Comparison of ENCODE assay signal across 9 mouse cellular contexts in genomic region chr2:167986762-167987161, GRCm38 (mm10). TPM values are rescaled to one million over a fixed set of nuclear protein-coding genes. Genes with fewer than 3 reads are reported as not detected.
DNase-seq lines count a peak whose midpoint lies in the region; ATAC-seq lines count a peak whose summit lies in the region.
"Had no signal": no experiment of that assay in that cellular context is flagged by ENCODE, and none has a peak within 500 bp of the region (broad histone marks: within the 10 kb centered on the region; RNA-seq: fewer than 3 reads in every experiment).

No protein-coding gene starts in this region.

- H3K4me2 ChIP-seq in embryonic facial prominence, embryonic 14.5 days (ENCODE audit: low read depth, low read length), result no peak overlapping the region
- H3K4me2 ChIP-seq: hindbrain, embryonic 15.5 days had no signal

- no peak overlapping the region for H3K27ac ChIP-seq in embryonic facial prominence, embryonic 14.5 days (replicated peaks; ENCODE audit: low read depth, low read length)
- H3K27ac ChIP-seq: hindbrain, embryonic 15.5 days had no signal

- peak; percentile 65 to 72 for DNase-seq in cerebellum, postnatal 10 days
- DNase-seq in cerebellum, adult 9-10 months, result no peak
- DNase-seq in right cerebral cortex, postnatal 14 days, result peak; percentile 59
- no peak for DNase-seq in right cerebral cortex, postnatal 25 days
- no peak for DNase-seq in embryonic facial prominence, embryonic 14.5 days (ENCODE audit: low spot score)
- DNase-seq in kidney, postnatal 4 days, result peak; percentile 84 to 86
- DNase-seq in spleen, postnatal 4 days (ENCODE audit: low spot score in 2 of 2), result peak; percentile 53 to 84

- ATAC-seq in embryonic facial prominence, embryonic 14.5 days (ENCODE audit: low read depth), result 0 out of 2 replicates have a peak, but pooled peaks have one; percentile 35
- ATAC-seq in monocyte, adult 5-6 weeks (replicated peaks; ENCODE audit: insufficient number of reproducible peaks, low FRiP score, low TSS enrichment, poor library complexity, severe bottlenecking), result no peak

- H3K4me1 ChIP-seq in embryonic facial prominence, embryonic 14.5 days (ENCODE audit: control insufficient read depth, insufficient read depth, low read length), result peaks cover 13% of the 10 kb centered on the region

- H3K9ac ChIP-seq in embryonic facial prominence, embryonic 14.5 days (ENCODE audit: low read depth, low read length), result no peak overlapping the region
- H3K9ac ChIP-seq: hindbrain, embryonic 15.5 days had no signal

- H3K4me3 ChIP-seq in embryonic facial prominence, embryonic 14.5 days (ENCODE audit: low read depth, low read length), result no peak overlapping the region
- H3K4me3 ChIP-seq: hindbrain, embryonic 15.5 days had no signal

- 17% methylated on average over 7 of the region's 7 CpGs for WGBS in embryonic facial prominence, embryonic 14.5 days

- H3K9me3 ChIP-seq in embryonic facial prominence, embryonic 14.5 days (ENCODE audit: control insufficient read depth, low read length), result no peaks in the 10 kb centered on the region
- H3K9me3 ChIP-seq: hindbrain, embryonic 15.5 days had no signal

- no peaks in the 10 kb centered on the region; the same call in 1 of the 2 replicates for H3K27me3 ChIP-seq in embryonic facial prominence, embryonic 14.5 days (replicated peaks; ENCODE audit: control insufficient read depth, insufficient read depth, low read length)
- H3K27me3 ChIP-seq: hindbrain, embryonic 15.5 days had no signal

- H3K36me3 ChIP-seq in embryonic facial prominence, embryonic 14.5 days (ENCODE audit: control insufficient read depth, insufficient read depth, low read length), result no peaks in the 10 kb centered on the region
- H3K36me3 ChIP-seq: hindbrain, embryonic 15.5 days had no signal

RNA-seq across cellular contexts. Expression of gene Ripor3, which starts 23.7 kb away (rescaled TPM):
- 4.1 and 5.9 TPM in 2 replicates for polyA plus RNA-seq in embryonic facial prominence, embryonic 14.5 days (2014; fragmentation: Nextera tagmentation; extraction: Ambion mirVana)
- 0.21 to 0.58 TPM in 2 of 3 replicates, not detected in the other for total RNA-seq in monocyte, adult 5-6 weeks (2017)

RNA-seq across cellular contexts. Expression of gene Ptpn1, which starts 54.9 kb away (rescaled TPM):
- polyA plus RNA-seq in embryonic facial prominence, embryonic 14.5 days (2014; fragmentation: Nextera tagmentation; extraction: Ambion mirVana), result 49.4 and 49.7 TPM in 2 replicates
- 199 to 318 TPM (median 242 TPM) in 3 replicates for total RNA-seq in monocyte, adult 5-6 weeks (2017)

Comparison
In these comparisons a context has a peak if more than half of its experiments do, and no peak if none do; other contexts are left out.
1. DNase-seq: peak in cerebellum, postnatal 10 days (2 of 2), right cerebral cortex, postnatal 14 days (single experiment), kidney, postnatal 4 days (2 of 2) and spleen, postnatal 4 days (2 of 2); none in cerebellum, adult 9-10 months (single experiment), right cerebral cortex, postnatal 25 days (single experiment) and embryonic facial prominence, embryonic 14.5 days (single experiment).